Mouse (Mus musculus) kidney, adult 8-10 months (tissue): ENCODE measurements around the gene Lig1.

ENCODE experiments used
- DNase-seq, 2 experiments: peaks; one replicate each; pipeline ENCODE4 v3.0.0; 2022

The Lig1 gene

DNA sequence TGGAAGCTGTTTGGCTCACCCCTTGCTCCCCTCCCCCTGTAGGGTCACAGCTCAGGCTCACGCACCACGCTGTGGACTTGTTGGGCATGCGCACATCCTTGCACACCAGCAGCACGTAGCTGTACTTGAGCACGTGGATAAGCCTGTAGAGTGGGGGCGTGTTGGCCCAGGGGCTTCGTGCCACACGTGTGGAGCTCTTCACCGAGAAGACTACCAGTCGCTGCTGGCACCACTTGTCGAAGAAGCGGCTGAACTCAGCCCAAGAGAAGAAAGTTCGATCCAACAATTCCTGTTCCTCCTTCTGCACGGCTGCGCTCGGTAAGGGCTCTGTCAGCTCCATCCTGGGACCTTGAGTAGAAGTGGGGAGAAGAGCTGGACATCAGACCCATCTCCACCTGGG, at the start of gene Lig1:
Gene Lig1, plus strand, starts transcription at position 203 of the 400 bp plus-strand sequence.
- no peak for DNase-seq

DNA sequence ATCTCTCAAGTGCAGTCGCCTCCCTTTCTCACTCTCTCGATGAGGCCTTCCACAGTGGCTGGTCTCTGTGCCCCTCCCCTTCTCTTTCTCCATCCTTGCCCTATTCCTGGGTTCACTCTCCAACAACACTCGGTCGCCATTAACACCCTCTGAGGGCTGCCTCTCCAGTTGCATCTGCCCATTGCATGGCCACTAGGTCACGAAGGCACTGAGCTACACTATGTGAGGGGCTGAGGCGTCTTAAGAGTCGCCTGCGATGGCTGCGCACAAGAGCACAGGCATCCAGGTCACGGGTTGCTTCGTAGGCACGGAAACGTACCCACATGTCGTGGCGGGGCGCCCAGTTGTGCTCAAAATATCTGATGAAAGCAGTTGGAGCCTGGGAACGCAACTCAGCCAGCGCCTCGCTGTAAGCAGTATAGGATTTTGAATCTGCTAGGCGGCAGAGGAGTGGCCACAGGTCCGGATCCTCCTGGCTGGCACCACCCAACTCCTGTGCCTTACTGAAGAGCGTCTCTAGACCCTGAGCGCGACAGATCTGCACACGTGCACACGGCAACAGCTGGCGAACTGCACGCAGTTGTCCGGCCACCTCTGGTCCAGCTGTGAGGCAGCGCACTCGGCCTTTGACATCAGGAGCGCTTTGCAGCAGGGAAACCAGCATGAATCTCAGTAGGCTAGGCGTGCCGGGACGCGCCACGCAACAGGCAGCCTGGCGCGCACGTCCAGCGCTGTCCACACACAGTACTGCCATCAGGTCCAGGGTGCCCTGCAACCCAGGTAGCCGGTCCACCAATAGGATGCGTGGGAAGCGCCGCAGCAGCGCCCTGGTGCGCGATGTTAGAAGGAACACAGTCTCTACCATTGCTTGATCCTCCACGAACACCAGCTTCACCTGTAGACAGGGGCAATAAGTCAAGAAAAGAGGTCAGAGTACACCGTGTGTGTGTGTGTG, 16.1 kb upstream of the Lig1 start:
- no peak for DNase-seq

DNA sequence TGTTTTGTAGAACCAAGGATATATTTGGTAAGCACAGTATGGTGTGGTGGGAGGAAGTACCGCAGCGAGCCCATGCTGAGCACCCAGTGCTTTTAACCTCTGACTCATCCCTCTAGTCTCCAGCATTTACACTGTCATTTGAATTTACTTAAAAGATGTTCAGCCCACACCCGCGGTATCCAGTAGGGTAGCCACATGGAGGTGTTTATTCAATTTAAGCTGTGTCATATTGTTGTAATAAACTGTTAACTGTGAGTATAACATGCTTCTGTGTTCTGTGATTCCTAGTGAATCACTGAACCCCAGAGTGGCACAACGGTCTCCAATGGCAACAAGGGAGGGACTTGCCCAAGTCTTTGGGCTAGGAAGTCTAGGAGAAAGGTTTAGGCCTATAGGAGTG, 13.2 kb upstream of the Lig1 start:
- DNase-seq = no peak

DNA sequence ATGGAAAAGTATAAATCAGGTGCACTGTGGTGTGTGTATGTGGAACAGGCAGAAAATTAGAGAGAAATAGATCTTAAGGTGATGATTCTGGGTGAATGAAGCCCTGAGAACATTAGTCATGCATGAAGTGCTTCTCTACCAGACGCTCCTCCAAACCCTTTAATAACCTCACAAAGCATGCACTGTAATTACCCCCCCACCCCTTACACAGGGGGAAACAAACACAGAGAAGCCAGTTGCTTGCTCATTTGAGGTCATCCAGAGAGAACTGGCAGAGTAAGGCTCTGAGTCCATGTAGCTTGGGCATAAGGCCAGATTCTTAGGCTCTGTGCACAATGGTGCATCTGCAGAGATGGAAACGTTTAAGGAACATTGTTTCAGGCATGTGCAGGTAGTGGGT, 12.7 kb upstream of the Lig1 start:
- no peak for DNase-seq

DNA sequence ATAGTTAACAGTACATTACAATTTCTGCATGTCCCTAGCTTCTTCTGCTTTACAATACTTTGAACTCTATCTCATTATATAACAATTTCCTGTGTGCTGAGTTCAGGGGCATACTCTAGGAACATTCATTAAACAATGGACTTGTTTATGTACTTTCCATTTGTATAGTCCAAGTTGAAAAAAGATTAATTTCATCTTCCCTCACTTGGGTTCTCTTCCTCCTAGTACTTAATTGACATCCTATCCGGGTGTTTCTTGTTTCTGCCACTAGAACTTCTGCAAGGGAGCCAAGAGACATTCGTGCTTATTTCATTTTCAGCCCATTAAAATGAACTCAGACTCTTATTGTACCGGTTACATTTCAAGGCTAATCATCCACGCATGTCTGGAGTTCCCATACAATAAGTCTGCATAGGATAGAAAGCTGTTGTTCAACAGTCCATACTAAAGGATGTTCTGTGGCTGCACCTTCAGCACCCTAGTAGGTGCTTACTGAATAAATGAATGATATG, 8.3 kb upstream of the Lig1 start:
- no peak for DNase-seq

DNA sequence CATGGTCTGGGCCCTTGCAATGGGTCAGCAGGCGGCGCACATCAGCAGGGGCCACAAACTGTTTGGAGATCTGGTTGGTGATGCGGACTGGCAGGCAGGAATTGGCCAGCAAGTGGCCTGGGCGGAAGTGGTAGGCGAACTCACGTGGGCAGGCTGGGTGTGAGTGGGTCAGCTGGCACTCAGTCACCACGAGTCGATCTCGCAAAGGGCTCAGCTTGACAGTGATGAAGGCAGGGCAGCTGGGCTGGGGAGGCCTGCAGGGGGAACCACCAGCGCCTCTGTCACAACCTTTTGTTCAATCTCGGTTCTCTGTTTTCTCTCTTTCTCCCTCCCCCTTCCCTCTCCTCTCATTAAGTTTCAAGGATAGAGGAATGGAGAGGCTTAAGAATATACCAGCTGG, 7.7 kb upstream of the Lig1 start:
- DNase-seq = no peak

DNA sequence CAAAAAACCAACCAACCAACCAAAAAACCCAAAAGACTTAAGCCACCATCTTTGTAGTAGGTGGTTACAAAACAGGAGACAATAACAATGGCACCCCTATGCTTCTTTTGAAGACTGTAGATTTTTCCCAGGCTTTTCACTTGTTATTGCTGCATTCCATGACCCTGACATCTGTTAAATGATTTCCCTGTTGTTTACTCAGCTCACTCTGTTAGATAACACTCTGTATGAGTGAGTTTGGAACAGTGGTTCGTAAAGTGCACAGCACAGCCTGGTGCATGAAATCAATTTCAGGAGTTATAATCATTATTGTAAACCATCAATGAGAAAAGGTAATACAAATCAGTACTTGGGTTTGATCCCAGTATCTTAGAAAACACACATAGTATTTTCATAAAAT, 5.4 kb upstream of the Lig1 start:
- no peak for DNase-seq

DNA sequence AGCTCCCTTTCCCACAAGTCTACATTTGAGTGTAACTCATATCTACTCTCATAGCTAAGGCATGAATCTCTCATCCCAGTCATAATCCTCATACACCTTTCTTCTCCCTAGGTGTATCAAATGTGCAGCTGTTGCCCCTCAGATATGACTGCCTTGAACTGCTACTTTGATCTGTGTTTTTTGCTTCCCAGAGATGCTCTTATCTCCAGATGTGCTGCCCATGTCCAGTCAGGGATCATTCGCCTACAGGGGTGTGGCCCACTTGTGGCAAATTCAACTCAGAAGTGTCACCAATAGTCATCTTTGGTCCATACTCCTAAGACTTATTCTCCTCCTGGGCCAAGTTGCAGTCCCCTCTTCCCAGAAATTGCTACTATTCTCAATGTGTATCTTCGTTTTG, 750 bp downstream of the Lig1 start:
- DNase-seq = peak in 1 of 2 experiments; percentile 10

DNA sequence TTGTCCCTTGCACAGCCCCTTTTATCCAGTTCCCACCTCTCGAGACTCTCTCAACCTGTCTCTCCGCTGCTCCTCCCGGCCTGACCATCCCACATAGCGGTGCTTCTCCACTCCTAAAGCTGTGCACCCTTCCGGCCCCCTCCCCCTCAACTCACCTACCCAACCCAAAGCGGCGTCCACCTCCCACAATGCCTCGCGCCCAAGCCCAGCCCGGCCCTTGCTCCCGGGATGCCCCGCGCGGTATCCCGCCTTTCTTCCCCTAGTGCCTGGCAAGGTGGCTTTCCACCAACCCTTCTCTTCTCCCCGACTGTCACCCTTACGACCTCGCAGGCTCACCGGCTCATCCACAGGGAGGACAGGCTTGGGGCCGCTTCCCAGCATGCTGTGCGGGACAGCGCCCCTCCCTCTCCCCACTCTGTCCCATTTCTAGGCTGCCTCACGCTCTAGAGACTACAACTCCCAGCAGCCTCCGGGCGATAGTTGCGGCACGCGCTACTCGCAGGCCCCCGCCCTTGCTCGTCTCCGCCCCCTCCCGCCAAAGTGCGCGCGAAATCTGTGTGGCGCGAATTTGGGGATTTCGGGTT, 1.3 kb downstream of the Lig1 start, which contains the start of gene Zswim9:
Gene Zswim9, minus strand, starts transcription at position 414 of the 584 bp plus-strand sequence.
- DNase-seq = peak; percentile 88 to 93

DNA sequence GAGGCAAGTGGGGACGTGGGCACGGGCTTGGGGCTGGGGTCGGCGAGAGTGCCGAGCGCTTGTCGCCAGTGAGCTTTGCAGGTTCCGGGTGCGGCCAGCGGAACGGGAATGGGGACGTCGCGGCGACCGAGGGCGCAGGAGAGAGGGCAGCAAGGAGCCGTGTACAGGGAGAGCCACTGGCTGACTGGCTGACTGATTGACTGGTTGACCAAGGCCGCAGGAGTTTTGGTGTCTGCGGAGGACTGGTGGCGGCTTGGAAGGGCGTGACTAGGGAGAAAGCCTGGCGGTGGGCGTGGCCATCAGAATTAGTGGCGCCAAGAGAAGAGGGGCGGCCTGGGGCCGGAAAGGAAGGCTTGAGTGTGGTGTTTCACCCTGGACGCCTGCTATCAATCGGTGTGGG, 1.9 kb downstream of the Lig1 start:
- peak in 1 of 2 experiments; percentile 2 for DNase-seq

DNA sequence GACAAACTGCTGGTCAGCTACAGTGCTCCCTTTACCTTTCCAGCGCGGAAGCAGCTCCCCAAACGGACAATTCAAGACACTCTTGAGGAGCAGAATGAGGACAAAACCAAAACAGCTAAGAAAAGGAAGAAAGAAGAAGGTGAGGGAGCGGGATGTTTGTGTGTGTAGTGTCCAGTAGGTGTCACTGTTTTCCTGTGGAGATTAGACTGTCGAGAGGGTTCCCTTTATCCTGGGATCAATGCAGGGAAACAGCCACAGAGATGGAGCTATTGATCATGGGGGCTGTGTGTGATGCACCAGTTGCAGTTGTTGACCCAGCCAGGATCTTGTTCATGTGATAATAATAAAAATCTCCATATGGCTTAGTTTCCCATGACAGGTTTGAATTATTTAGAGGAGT, 11.5 kb downstream of the Lig1 start:
- DNase-seq = peak in 1 of 2 experiments; percentile 5

DNA sequence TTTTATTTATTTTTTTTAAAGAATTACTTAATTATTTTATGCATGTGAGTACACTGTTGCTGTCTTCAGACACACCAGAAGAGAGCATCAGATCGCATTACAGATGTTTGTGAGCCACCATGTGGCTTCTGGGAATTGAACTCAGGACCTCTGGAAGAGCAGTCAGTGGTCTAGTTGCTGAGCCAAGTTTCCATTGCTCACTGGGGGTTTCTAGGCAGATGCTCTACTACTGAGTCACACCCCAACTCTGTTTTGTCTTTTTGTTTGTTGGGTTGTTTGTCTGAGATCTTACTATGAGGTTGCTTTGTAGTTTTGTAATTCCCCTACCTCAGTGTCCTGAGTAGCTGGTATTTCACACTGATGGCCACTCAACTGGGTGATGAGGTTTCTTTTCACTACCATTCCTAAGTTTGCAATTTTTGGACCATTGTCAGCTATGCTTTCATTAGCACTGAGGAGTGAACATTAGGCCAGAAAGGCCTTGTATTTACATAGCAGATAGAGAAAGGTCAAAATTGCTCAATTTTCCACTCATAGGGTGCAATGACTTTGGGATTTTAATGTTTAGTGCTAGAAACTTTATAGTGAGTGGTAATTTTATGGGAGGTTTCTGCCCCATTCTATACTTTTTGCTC, 13.1 kb downstream of the Lig1 start:
- no peak for DNase-seq

DNA sequence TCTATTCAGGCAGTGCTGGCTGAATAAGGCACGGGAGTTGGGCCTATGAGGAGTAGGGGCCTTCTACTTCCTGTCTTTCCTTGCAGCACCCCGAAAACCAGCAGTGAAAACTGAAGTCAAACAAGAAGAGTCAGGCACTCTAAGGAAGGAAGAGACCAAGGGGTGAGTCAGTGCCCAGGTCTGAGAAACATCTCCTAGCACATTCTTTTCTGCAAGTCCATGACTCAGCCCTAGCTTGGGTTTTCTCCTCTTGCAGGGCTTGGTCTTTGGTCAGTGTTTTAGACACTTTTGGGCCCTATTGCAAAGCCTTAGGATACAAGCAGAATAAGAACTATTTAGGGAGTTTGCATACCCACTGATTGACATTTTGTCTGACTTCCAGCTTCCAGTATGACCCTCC, 14.3 kb downstream of the Lig1 start:
- DNase-seq = no peak

DNA sequence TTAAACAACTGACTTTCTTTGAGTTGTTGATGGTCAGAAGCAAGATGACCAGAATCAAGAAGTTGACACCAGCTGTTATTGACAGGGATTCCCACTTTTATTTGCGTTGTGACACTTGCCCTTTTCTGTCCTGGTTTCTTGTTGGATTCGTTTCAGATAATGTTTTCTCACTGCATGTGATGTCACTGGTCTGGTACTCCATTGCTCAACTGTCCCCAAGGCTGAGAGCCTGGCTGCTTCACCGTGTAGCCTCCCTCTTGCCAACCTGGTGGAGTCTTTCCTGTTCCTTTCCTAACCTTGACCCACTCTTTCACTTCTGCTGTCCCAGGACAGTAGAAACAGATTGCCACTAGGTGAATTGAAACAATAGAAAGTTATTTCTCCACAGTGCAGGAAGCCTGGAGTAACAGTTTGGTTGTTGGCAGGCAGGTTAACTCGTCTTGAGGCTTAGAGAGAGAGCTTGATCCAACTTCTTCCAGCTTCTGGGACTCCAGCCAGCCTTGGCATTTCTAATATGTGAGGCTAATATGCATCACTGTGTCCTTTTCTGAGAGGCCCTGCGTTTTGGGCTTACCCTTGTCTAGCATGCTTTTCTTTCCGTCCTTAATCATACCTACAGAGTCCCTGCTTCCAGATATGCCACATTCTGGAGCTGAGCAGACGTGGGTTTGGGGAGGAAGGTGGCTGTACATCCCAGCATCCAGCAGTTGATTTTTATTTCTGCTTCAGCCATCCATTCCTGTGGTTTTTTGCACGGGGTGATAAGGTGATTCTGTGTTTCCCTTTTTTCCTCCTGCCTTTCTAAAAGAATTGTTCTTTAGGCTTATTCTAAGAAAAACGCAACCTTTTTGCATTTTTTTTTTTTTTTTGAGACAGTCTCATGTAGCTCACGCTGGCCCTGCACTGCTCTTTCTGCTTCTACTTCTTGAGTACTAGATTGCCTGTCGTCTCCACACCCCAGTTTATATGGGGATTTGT, 17.1 kb downstream of the Lig1 start:
- DNase-seq = no peak

DNA sequence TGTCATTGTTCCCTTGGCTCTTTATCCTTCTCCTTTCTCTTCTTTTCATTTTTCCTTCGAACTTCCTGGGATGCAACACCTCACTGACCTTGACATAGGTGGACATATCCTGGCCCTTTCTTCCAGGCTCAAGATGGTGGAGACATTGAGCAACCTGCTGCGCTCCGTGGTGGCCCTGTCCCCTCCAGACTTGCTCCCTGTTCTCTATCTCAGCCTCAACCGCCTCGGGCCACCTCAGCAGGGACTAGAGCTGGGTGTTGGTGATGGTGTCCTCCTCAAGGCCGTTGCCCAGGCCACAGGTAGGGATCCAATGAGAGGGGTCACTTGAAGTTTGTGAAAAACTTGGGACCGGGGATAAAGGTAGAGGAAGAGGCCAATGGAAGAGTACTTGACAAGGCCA, 18.2 kb downstream of the Lig1 start:
- DNase-seq = no peak

DNA sequence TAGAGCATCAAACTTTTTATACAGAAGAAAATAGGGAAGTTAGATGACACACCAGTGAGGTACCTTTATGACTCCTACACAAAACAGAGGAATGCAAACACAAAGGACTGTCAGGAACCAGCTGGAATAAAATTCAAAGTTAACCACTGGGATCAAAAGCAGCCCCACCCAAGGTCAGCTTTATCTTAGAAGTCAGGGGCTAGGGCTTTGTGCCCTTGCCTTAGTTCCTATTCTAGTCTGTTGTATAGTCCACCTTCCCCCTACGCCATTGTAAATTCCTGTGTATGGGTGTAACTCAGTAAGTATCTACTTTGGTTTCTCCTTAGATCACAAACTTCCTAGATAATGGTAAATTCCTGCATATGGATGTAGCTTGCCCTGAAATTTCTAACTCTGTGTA, 20.6 kb downstream of the Lig1 start:
- no peak for DNase-seq

DNA sequence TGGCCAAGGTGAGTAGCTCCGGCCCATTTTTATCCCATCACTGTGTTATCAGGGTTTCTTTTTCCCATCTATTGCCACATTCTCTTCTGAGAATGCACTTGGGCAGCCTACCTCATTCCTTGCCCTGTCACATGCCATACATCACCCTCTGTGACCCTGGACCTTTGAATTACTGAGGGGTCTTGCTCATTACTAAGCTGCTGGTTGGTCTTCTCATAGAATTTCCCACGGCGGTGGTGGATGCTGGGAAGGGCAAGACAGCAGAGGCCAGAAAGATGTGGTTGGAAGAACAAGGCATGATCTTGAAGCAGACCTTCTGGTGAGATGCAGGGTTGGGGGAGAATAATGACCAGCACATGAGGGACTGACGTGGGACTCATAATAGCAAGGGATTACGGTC, 21.7 kb downstream of the Lig1 start:
- DNase-seq = no peak

DNA sequence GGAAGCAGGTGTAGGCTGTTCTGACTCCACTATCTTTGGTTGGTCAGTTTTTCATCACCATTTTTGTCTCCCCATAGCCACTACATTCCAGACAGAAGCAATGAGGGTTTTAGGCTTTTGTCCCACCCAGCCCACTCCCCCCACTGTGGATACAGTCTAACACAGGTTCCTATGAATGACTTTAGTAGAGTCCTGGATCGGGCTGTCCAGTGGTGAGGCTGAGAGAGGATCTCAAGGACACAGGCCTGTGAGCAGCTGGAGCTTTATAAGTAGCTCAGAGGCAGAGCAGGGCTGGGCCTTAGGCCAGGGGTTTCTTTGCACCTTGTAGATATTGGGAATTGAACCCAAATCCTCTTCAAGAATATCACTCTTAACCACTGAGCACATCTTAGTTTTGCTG, 24.6 kb downstream of the Lig1 start:
- no peak for DNase-seq

DNA sequence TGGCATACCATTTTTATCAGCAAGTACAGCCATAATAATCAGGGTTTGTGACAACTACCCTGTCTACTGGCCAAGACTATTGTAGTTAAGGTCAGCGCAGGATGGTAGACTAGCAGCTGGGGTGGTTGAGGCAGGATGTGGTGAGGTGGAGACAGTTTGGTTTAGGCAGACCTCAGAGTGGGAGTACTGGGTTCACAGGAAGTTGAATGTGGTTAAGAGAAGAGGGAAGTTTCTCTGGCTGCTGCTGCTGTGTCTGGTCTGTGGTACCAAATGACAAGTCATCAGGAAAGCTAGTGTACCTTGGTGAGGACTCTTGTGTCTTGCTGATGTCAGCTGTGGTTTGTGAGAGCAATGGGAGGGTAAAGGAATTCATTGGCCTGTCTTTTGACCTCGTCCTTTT, 25.7 kb downstream of the Lig1 start:
- no peak for DNase-seq

DNA sequence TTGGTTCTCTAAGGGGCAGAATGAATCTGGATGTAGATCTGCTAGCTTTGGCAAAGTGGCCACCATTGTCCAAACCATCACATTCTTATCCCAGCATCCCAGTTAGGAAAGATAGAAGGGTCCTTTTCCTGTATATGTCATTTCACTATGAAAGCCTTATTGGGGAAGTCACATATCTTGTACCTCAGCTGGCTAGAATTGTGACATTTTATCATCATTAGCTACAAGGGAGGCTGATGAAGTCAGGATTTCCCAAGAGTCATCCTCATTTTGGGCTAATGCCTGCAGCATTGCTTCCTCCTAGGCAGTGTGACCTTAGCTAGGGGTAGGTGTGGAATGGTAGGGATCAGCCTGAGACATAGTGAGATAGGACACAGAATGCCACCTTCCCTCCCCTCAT, 26.3 kb downstream of the Lig1 start:
- DNase-seq = no peak

DNA sequence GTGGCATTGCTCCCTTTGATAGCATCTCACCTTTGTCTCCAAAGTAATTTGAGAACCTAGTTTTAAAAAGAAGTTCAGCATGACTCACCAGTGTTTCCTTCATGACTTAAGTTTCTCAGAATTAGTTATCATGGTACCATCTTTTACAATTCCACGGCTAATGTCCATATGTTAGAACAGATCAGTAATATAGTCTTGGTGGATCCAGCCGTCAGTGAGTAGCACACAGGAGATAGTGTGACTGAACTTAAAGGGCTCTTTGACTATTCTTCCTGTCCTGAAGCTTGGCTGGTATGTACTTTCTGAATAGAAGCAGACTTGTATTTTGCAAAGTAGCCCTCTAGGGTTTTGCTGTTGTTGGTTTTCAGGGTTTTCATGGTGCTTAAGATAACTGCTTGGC, 32.3 kb downstream of the Lig1 start:
- no peak for DNase-seq

DNA sequence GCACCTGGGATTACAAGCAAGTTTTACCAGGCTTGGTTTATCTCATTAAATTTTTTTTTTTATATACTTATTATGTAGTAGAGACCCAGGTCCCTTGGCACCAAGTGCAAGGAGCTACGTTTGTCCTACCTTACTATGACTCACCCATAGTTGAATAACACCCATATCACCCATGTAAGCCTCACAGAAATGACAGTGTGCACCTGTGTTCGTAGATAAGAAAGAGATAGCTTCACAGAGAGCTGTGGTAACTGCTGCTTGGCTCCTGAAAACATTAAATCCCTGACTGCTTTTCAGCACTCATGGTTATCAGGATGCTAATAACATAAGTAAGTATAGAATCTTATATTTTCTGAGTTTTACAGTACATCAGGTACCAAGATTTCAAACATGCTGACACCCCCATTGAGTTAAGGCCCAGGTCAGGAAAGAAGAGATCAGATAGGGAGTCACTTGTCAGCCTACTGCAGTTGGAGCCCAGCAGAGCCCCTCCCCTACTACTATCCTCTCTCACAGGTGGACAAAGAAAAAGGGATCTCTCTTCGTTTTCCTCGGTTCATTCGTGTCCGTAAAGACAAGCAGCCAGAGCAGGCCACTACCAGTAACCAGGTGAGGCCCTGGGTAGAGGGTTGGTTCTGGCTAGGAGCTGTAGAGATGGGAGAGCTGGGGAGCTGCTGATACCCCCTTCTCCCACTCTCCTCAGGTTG, 33.6 kb downstream of the Lig1 start:
- no peak for DNase-seq
